Mouse (Mus musculus) cerebellum, postnatal 25 days (tissue): ENCODE measurements around the gene Hoxd13.

Experiments used
- DNase-seq, 2 experiments: peaks; one replicate each; pipeline ENCODE4 v3.0.0; 2021; ENCODE audit warnings: mixed read lengths in 2 of 2

The Hoxd13 gene

DNA sequence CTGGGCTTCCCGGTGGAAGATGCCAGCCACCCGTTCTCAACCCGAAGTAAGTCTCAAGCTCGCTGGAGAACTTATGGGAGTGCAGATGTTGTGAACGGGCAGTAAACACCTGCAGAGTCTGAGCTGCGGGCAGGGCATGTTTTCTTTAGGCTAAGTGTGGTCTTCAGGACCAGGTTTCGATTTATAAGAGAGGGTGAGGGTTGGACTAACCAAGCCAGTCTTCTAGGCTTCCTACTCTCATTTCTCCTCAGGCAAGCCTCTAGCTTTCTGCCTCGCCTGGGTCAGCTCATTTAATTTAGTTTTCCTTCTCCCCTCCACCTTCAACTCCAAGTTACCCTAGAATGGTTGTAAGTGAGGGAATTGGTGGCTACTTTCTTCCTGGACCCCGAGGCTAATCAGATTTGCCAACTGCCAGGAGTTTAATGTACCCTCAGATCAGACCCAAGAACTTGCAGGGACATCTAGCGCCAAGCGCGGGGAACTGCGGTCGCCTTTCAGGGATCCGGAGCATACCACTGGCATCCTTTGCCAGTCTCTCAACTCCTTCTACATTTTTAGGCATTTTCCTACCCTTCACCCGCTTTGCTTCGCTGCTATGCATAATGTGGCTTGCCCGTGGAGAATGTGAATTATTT, 4.7 kb upstream of the Hoxd13 start:
- DNase-seq = peak; percentile 47 to 73

- peak in 1 of 2 experiments; percentile 2 for DNase-seq
Measured at GRCm38 (mm10) chr2:74666411-74666810, 1.7 kb upstream of the Hoxd13 start.

- DNase-seq = peak in 1 of 2 experiments; percentile 28
Measured at GRCm38 (mm10) chr2:74667191-74667841, 794 bp upstream of the Hoxd13 start.

GRCm38 (mm10) chr2:74668370-74669229, 490 bp downstream of the Hoxd13 start:
- DNase-seq = peak in 1 of 2 experiments; percentile 29

DNA sequence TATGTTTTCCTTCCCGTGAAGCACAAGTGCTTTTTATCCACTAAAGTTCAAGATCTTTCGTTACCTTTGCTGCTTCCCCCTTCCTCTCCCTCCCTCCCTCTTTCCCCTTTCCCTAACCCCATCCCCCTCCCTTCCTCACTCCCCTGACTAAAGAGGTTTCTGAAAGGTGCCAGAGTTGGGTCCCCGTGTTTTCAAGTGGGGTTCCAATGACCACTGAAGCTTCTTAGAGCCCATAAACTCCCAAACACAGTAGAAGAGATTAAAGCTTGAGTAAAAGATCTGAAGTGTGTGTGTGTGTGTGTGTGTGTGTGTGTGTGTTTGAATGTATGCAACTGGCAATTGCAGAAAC, 1.1 kb downstream of the Hoxd13 start:
- DNase-seq = no peak

DNA sequence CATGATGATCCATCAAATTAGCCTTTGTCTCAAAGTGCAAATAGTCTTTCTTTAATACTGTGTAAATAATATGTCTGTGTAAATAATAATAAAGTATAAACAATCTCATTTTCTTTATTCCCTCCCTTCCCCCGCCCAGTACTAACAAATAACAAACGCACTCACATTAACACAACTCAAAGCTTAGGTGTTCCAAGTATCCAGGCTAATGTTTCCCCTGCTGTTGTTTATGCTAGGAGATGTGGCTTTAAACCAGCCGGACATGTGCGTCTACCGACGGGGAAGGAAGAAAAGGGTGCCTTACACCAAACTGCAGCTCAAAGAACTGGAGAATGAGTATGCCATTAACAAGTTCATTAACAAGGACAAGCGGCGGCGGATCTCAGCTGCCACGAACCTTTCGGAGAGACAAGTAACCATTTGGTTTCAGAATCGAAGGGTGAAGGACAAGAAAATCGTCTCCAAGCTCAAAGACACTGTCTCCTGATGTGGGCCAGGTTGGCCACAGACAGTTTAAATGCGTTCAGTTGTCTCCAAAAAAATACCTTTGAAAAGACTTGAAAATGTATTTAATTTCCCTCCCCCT, 1.6 kb downstream of the Hoxd13 start:
- no peak for DNase-seq

DNA sequence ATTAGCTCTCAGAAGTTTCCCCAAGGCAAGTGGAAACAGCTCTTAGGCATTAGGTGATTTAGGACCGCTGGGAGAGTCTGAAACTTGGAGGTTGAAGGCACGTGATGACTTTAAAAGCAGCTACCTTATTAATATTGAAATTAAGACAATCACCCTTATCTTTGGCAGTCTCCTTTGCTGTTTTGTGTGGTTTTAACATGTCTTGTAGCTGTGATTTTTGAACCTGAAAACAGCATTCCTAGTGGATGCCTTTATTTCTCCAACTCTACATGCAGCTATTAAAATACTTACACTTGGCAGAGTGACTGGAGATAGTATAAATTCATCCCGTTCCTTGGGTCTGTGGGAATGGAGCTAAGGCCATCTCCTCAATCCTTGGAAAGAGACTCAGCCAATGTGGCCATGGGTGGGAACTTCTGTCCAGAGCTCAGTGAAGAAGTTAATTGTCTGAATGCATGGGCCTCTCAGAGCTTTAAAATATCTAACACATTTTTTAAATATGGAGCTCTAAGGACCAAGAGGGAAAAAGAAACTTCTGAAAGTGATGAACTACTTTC, 2.6 kb downstream of the Hoxd13 start:
- no peak for DNase-seq

DNA sequence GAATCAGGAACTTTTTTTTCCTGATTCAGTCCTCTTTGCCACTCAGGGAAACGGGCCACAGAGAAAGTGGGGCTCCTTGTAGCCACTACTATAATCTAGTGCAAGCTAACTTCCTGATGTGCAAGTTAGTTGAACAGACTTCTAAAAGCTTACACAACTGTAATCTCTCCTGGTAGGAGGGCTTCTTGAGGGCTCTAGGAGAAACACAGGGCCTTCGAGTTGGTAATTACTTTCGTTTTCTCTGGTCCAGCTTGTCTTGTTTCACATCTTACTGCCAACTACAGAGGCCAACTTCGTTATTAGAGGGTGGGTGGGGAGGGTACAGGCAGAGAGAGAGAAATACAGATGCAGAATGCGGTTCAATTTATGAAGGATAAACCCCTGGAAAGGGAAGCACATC, 3.7 kb downstream of the Hoxd13 start:
- no peak for DNase-seq

- DNase-seq = peak; percentile 60 to 76
Measured at GRCm38 (mm10) chr2:74672481-74673362, 4.6 kb downstream of the Hoxd13 start.

DNA sequence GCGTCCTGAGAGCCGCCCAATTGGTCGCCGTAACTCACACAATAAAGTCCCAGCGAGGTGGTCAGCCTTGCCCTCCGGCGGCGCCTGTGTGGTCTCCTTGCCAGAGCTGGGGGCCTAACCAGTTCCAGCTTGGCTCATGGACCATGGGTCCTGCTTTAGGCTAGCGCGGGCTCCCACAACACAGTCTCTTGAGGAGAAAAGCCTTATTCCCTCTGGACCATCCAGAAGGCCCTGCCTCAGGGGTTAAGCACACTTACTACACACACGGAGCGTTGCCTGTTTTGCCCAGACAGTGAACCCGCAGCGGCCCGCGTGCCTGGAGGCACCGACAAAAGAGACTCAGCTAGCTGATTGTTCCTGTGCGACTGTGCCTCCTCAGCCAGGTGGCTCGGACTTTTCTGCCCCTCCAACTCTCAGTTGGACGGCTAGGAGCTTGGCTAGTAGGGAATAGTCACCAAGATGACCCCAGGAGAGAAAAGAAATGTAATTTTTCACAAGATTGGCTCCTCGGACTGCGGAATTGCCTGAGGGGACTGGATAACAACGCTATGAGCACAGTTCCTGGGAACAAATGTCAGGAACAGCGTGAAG, 5.8 kb downstream of the Hoxd13 start:
- no peak for DNase-seq

DNA sequence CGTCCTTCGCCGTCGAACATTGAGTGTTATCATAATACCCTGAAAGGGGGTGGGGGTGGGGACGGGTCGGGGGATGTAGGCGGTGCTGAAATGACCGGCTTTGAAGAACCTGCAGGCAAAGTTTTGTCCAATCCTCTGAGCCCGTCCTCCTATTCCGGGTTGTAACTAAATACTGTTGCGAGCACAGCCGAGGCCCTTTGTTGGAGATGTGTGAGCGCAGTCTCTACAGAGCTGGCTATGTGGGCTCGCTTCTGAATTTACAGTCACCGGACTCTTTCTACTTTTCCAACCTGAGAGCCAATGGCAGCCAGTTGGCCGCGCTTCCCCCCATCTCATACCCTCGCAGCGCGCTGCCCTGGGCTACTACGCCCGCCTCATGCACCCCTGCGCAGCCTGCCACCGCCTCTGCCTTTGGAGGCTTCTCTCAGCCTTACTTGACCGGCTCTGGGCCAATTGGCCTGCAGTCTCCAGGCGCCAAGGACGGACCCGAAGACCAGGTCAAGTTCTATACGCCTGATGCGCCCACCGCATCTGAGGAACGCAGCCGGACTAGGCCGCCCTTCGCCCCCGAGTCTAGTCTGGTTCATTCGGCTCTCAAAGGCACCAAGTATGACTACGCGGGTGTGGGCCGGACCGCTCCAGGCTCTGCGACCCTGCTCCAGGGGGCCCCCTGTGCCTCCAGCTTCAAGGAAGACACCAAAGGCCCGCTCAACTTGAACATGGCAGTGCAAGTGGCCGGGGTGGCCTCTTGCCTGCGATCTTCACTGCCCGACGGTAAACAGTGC, 7.0 kb downstream of the Hoxd13 start, which contains the start of gene Hoxd12:
Gene Hoxd12, plus strand, starts transcription at position 133 of the 785 bp plus-strand sequence.
- no peak for DNase-seq

DNA sequence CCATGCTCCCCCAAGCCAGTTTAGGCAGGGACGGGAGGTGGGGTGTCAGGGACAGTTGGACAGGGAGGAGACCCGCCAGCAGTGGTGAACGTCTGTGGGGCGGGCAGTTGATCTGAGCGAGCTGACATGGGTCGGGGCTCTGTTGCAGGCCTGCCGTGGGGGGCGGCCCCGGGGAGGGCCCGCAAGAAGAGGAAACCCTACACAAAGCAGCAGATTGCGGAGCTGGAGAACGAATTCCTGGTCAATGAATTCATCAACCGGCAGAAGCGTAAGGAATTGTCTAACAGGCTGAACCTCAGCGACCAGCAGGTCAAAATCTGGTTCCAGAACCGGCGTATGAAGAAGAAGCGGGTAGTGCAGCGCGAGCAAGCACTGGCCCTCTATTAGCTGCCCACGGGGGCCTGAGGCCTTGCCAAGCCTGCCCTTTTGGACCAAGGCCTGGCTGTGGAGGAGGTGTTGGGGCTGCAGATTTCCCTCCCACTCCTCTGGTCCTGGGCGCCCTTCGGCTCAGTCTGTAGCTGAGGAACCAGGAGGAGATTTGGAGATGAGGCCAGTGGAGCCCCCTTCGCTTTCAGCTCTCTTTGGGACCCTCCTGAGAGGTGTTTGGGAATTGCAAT, 7.7 kb downstream of the Hoxd13 start:
- peak in 1 of 2 experiments; percentile 3 for DNase-seq

GRCm38 (mm10) chr2:74676376-74677052, 8.4 kb downstream of the Hoxd13 start:
- no peak for DNase-seq

GRCm38 (mm10) chr2:74677106-74677505, 9.0 kb downstream of the Hoxd13 start:
- no peak for DNase-seq

- DNase-seq = no peak
Measured at GRCm38 (mm10) chr2:74678891-74679595, 10.9 kb downstream of the Hoxd13 start, which contains the start of gene Hoxd11. TSS of gene Hoxd11 (plus strand) at chr2:74679557.

- DNase-seq = no peak
Measured at GRCm38 (mm10) chr2:74679596-74679971, 11.5 kb downstream of the Hoxd13 start.

DNA sequence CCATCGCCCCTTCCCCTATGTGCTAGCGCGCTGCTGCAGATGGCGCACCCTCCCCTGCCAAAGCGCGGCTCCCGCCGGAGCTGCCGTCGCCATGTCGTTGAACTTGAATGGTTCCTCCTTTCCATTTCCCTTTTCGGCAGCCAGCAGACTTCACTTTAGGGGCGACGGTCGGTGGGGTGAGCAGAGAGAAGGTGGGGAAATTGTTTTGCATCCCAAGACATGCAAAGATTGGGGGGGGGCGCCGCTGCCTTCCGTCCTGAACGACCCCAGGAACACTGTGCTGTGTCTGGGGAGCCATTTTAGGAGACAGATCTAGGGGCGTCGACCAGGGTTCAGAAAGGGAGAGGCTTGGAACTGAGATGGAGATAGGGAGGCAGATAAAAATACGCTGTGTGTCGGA, 11.9 kb downstream of the Hoxd13 start:
- DNase-seq = no peak

DNA sequence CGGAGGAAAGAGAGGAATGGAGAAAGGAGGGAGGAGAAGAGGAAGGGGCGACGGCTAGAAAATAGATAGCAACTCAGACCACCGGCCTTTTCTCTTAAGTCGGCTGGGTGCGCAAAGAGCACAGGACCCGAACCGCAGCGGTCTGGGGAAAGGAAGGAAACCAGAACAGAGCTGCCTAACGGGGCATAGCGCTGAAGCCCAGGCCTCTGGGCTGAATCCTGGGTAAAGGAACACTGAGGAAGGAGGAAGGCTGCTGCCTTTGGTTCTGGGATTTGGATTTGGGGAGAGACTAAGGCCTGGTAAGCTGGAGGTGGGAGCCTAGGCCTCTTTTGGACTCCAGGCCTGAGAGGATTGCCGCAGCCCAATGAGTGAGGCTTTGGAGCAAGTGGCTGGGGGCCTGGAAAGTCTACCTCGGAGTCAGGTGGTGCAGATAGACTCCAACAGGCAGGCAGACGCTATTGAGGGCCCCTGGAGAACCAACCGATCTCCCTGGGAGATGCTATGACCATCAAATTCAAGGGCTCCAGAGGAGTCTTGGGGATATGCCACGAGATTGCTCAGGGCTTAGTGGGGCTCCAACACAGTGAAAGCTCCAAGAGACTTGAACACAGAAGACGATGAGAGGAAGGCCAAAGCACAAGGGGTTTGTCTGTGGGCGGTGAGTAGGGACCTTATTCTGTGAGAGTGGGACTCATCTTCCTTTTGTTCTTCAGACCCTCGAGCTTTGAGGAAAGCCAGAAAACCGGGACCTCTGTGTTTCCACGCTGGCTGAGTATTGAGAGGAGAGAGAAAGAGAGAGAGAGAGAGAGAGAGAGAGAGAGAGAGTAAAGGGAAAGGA, 12.7 kb downstream of the Hoxd13 start:
- DNase-seq = no peak
